Mouse (Mus musculus) right cerebral cortex, adult 18-20 months (tissue): ENCODE measurements around the gene Vps13d.
A peak's percentile ranks its signal among the peaks of the same experiment; 100 is the strongest.

Source experiments
- DNase-seq: peaks from one replicate; pipeline ENCODE4 v3.0.0; 2022; ENCODE audit warnings: mixed read lengths

Vps13d gene

GRCm38 (mm10) chr4:145073728-145074127 lies 121.1 kb downstream of the Vps13d start:
- no peak for DNase-seq

- no peak for DNase-seq
These were observed 122.9 kb downstream of the Vps13d start for GRCm38 (mm10) chr4:145071942-145072341.

GRCm38 (mm10) chr4:145067019-145067680 lies 127.7 kb downstream of the Vps13d start:
- no peak for DNase-seq

GRCm38 (mm10) chr4:145066336-145067018 lies 128.3 kb downstream of the Vps13d start:
- no peak for DNase-seq

- no peak for DNase-seq
These were observed 135.9 kb downstream of the Vps13d start for GRCm38 (mm10) chr4:145058749-145059442.

GRCm38 (mm10) chr4:145056346-145056745 lies 138.5 kb downstream of the Vps13d start:
- DNase-seq = no peak

GRCm38 (mm10) chr4:145055792-145056191 lies 139.0 kb downstream of the Vps13d start:
- DNase-seq = no peak

GRCm38 (mm10) chr4:145054369-145054768 lies 140.4 kb downstream of the Vps13d start:
- no peak for DNase-seq

GRCm38 (mm10) chr4:145052697-145053096 lies 142.1 kb downstream of the Vps13d start:
- DNase-seq = peak; percentile 63

- DNase-seq = no peak
These were observed 142.5 kb downstream of the Vps13d start for GRCm38 (mm10) chr4:145052282-145052681.

- no peak for DNase-seq
These were observed 143.4 kb downstream of the Vps13d start for GRCm38 (mm10) chr4:145051209-145051969.

GRCm38 (mm10) chr4:145050518-145051208 lies 144.1 kb downstream of the Vps13d start:
- DNase-seq = no peak

GRCm38 (mm10) chr4:145047964-145048363 lies 146.8 kb downstream of the Vps13d start:
- no peak for DNase-seq

GRCm38 (mm10) chr4:145046032-145046401 lies 148.8 kb downstream of the Vps13d start:
- DNase-seq = no peak

GRCm38 (mm10) chr4:145045312-145046031 lies 149.3 kb downstream of the Vps13d start:
- no peak for DNase-seq

GRCm38 (mm10) chr4:145041223-145041870 lies 153.5 kb downstream of the Vps13d start:
- no peak for DNase-seq

- DNase-seq = no peak
These were observed 157.0 kb downstream of the Vps13d start for GRCm38 (mm10) chr4:145037631-145038416.

GRCm38 (mm10) chr4:145037006-145037405 lies 157.8 kb downstream of the Vps13d start:
- DNase-seq = no peak

- no peak for DNase-seq
These were observed 159.4 kb downstream of the Vps13d start for GRCm38 (mm10) chr4:145035450-145035849.

GRCm38 (mm10) chr4:145034506-145035243 lies 160.1 kb downstream of the Vps13d start:
- DNase-seq = no peak
